In genomic region chr13:95965162-95965561, GRCm38 (mm10) we compare ENCODE assay signal across 14 mouse cellular contexts.
DNase-seq lines count a peak whose midpoint lies in the region; ATAC-seq lines count a peak whose summit lies in the region.
"Had no signal": no experiment of that assay in that cellular context is flagged by ENCODE, and none has a peak within 500 bp of the region (broad histone marks: within the 10 kb centered on the region; RNA-seq: fewer than 3 reads in every experiment).

No protein-coding gene starts in this region.

- peaks cover 39% of the 10 kb centered on the region for H3K4me1 ChIP-seq in heart, embryonic 10.5 days
- peaks cover 32% of the 10 kb centered on the region for H3K4me1 ChIP-seq in neural tube, embryonic 13.5 days (replicated peaks)
- H3K4me1 ChIP-seq in neural tube, embryonic 15.5 days: peaks cover 23% of the 10 kb centered on the region

- DNase-seq in heart, embryonic 10.5 days (ENCODE audit: low spot score): no peak
- no peak for DNase-seq in heart, adult 18-20 months
- peak; percentile 69 for DNase-seq in induced T-regulatory cell, adult 2 months (ENCODE audit: low read depth)
- DNase-seq in naive thymus-derived CD4-positive, alpha-beta T cell, adult 2 months (ENCODE audit: low read depth): peak; percentile 51
- no peak for DNase-seq in adrenal gland, adult 8-10 months
- no peak for DNase-seq in kidney, adult 8-10 months
- DNase-seq: cerebellum, postnatal 36 days; gastrocnemius, postnatal 10 days; spleen, adult 18-20 months; thymus, postnatal 14 days had no signal

- peak overlapping the region; percentile 47; the same call in 1 of the 2 replicates for H3K27ac ChIP-seq in heart, embryonic 10.5 days
- H3K27ac ChIP-seq in neural tube, embryonic 13.5 days (replicated peaks): 0 out of 2 replicates have a peak overlapping the region, but pooled peaks have one; percentile 13
- no peak overlapping the region for H3K27ac ChIP-seq in neural tube, embryonic 15.5 days (replicated peaks)
- H3K27ac ChIP-seq: forebrain, embryonic 13.5 days; left cerebral cortex, adult 2 months had no signal

- no peak overlapping the region for H3K4me2 ChIP-seq in neural tube, embryonic 13.5 days
- no peak overlapping the region for H3K4me2 ChIP-seq in neural tube, embryonic 15.5 days
- H3K4me2 ChIP-seq: forebrain, embryonic 13.5 days had no signal

- peaks cover 6% of the 10 kb centered on the region; the same call in 1 of the 2 replicates for H3K27me3 ChIP-seq in heart, embryonic 10.5 days (ENCODE audit: insufficient read depth, poor library complexity, severe bottlenecking)
- H3K27me3 ChIP-seq in neural tube, embryonic 13.5 days: no peaks in the 10 kb centered on the region
- no peaks in the 10 kb centered on the region for H3K27me3 ChIP-seq in neural tube, embryonic 15.5 days (replicated peaks)
- H3K27me3 ChIP-seq: forebrain, embryonic 13.5 days had no signal

- no peaks in the 10 kb centered on the region for H3K36me3 ChIP-seq in heart, embryonic 10.5 days
- no peaks in the 10 kb centered on the region for H3K36me3 ChIP-seq in neural tube, embryonic 13.5 days
- H3K36me3 ChIP-seq in neural tube, embryonic 15.5 days: no peaks in the 10 kb centered on the region

- H3K4me3 ChIP-seq in heart, embryonic 10.5 days: no peak overlapping the region
- no peak overlapping the region for H3K4me3 ChIP-seq in neural tube, embryonic 13.5 days
- H3K4me3 ChIP-seq in neural tube, embryonic 15.5 days (replicated peaks): no peak overlapping the region
- H3K4me3 ChIP-seq: forebrain, embryonic 13.5 days; left cerebral cortex, adult 2 months had no signal

- no peak overlapping the region for H3K9ac ChIP-seq in neural tube, embryonic 13.5 days
- H3K9ac ChIP-seq in neural tube, embryonic 15.5 days (replicated peaks): no peak overlapping the region
- H3K9ac ChIP-seq: forebrain, embryonic 13.5 days had no signal

- 31% methylated on average over 10 of the region's 10 CpGs for WGBS in heart, embryonic 10.5 days
- WGBS in neural tube, embryonic 13.5 days: 85% methylated on average over 10 of the region's 10 CpGs
- WGBS in neural tube, embryonic 15.5 days: 83% methylated on average over 10 of the region's 10 CpGs

- no peaks in the 10 kb centered on the region for H3K9me3 ChIP-seq in heart, embryonic 10.5 days
- no peaks in the 10 kb centered on the region for H3K9me3 ChIP-seq in neural tube, embryonic 13.5 days
- no peaks in the 10 kb centered on the region for H3K9me3 ChIP-seq in neural tube, embryonic 15.5 days (replicated peaks)
- H3K9me3 ChIP-seq: forebrain, embryonic 13.5 days had no signal

- ATAC-seq in neural tube, embryonic 13.5 days (ENCODE audit: low read depth): no peak
- no peak for ATAC-seq in neural tube, embryonic 15.5 days (ENCODE audit: low FRiP score)
- ATAC-seq: forebrain, embryonic 13.5 days had no signal

Comparison
In these comparisons a context has a peak if more than half of its experiments do, and no peak if none do; other contexts are left out.
1. DNase-seq: peak in induced T-regulatory cell, adult 2 months (single experiment) and naive thymus-derived CD4-positive, alpha-beta T cell, adult 2 months (single experiment); none in heart, embryonic 10.5 days (single experiment), heart, adult 18-20 months (0 of 2), adrenal gland, adult 8-10 months (single experiment) and kidney, adult 8-10 months (0 of 2).